Mouse (Mus musculus) CD4-positive, CD25-positive, alpha-beta regulatory T cell, adult 4 months (primary cell): ENCODE data around the gene Gm14137. TPM values are rescaled to one million over a fixed set of nuclear protein-coding genes. Genes with fewer than 3 reads are reported as not detected.

Source experiments
- ATAC-seq: one replicate; pipeline ENCODE4 v1.8.0; 2017
- polyA plus RNA-seq, 2 experiments: library from polyadenylated mRNA; unstranded; fragments of 100-300 nt; shearing (Covaris generic); gene quantifications; one replicate each; pipeline ENCODE4 v1.2.1; 2017

Gm14137 gene
- polyA plus RNA-seq, 2 experiments from 2014 or later = 0.38 to 0.57 TPM

DNA sequence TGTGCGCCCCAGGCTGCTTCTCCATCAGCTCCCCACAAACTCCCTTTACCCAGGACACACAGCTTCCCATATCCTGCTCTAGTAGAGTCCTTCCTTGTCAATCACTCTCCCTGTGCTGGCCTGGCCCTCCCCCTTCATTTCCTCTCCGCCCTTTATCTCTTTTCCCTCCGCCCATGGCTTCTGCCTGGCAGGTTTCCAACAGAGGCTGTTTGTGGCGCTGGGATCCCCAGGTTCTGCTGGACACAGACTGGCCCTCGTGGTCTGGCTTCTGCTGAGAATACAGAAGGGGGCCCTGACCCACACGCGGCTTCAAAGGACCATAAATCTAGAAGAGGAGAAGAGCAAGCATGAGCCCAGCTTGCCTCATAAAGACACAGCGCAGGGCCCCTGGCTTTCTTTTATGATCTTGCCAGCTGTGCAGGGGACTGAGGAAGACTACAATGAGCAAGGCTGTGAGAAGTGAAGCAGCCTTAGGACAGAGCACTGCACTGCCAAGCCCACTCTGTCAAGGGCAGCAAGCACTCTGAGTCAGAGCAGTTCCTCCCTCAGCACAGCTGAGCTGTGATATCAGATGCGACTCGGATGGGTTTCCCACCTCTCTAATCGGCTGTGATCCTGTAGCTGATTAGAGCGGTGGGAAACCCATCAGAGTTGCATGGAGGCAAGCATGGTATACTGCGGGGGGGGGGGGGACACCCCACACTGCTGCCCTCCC is 1.3 kb upstream of the Gm14137 start:
- ATAC-seq = no peak

- ATAC-seq = no peak
These were observed 557 bp downstream of the Gm14137 start for GRCm38 (mm10) chr2:119174866-119175265.

GRCm38 (mm10) chr2:119175614-119176013 is 1.3 kb downstream of the Gm14137 start:
- ATAC-seq = no peak

GRCm38 (mm10) chr2:119176761-119177160 is 2.5 kb downstream of the Gm14137 start:
- no peak for ATAC-seq

GRCm38 (mm10) chr2:119177384-119177939 is 3.2 kb downstream of the Gm14137 start:
- ATAC-seq = no peak

DNA sequence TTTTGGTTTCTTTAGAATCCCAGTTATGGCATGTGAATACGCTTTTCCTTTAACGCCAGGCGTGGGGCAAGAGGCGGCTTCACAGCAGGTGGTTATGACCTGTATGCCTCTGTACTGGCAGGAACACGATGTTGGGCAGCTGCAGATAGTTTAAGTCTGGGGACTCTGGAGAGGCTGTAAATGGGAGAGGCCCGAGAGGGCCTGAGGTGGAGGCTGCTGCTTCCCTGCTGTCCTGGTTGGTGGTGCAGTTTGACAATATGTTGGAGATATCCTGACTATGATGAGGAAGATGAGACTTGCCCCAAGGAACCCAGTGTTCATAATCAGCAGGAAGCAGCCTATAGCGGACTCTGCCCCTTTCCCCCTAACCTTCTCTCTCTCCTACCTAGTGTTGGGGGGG is 8.6 kb downstream of the Gm14137 start:
- no peak for ATAC-seq

DNA sequence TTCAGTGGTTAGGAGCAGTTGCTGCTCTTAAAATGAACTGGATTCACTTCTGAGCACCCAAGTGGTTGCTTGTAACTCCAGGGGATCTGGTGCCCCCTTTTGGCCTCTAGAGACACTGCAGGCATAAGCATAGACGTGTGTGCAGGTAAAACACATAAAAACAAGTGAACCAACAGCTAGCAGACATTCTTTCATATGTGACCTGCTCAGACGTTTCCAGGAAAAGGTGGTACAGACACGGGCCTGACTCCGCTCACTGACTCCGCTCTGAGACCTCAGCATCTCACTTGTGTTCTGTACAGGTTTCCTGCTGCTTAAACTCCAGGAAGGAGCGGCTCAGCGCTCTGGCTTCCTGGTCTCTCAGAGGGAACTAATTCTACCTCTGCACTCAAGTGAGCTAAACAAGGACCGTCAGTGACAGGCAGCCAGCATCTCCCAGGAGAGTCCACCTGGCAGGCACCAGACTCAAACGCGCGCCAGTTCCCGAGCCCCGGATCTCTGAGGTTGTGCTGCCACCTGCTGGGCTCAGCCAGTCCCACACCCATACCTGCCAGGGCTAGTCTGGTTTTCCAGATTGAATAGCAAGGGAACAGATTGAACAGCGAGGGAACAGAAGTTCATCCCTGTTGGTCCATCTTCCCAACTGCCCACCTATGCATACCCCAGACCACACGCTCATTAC is 14.9 kb downstream of the Gm14137 start:
- ATAC-seq = peak; percentile 96

DNA sequence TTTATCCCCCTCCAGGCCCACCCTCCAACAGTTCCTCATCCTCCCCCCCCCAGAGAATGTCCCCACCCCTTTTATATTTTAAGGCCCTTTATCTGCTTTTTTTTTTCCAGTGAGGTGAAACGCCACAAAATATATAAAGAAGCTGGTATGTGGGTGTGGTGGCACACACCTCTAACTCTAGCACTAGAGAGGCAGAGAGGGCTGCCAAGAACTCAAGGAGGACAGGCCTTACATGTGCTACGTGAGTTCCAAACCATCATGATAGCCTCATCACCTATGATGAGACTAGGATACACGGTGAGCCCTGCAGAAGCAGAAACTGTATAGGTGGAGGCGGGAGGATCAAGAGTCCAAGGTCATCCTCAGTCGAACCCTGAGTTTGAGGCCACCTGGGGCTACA is 16.7 kb downstream of the Gm14137 start:
- no peak for ATAC-seq

- ATAC-seq = no peak
These were observed 19.8 kb downstream of the Gm14137 start for GRCm38 (mm10) chr2:119194140-119194539.

DNA sequence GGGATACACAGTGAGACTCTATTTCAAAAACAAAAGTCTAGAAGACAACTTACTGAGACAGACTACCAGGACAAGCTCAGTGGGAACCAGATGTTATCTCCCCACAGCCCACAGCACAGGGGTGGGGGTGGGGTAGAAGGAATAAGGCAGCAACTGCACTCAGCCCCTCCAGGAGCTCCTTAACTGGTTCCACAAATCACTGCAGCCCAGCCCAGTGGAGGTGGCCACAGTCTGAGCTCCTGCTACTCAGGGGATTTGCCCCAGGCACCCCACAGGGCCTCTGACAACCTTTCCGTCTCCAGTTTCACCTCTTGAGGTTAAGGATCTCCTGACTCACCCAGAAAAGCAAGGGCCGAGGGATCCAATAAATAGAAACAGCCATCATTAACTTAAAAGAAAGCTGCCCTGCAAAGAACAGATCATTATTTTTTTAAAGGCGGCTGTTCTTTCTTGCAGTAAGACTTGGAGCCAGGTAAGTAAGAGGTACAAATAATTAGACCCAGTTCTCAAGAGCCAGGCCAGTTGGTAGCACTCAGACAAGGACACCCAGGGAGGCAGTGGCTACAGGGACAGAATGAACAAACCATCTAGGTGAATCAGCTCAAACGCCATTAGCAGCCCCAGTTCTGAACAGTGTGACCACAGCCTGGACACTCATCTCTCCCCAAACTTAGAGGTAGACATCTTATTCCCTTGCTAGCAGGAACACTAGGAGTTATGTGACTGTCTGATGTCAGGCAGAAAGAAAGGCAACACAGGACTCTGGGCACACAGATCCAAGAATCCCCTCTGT is 22.2 kb downstream of the Gm14137 start:
- ATAC-seq = no peak

DNA sequence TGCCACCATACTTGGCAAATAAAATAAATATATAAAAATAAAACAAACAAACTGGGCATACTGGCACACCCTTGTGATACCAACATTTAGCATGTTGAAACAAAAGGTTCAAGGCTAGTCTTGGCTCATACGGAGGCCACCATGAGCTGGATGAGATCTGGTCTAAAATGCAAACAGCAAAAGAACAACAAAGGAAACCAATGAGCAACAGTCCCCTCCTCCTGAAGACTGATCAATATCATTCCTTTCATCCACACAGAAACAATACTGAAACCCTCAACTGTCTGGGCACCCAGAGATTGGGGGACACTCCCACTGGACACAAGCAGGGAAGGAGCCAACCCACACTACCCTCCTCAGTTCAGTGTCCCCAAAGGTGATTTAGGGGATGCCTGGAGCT is 23.2 kb downstream of the Gm14137 start:
- no peak for ATAC-seq

- ATAC-seq = no peak
These were observed 23.7 kb downstream of the Gm14137 start for GRCm38 (mm10) chr2:119198049-119198448.

DNA sequence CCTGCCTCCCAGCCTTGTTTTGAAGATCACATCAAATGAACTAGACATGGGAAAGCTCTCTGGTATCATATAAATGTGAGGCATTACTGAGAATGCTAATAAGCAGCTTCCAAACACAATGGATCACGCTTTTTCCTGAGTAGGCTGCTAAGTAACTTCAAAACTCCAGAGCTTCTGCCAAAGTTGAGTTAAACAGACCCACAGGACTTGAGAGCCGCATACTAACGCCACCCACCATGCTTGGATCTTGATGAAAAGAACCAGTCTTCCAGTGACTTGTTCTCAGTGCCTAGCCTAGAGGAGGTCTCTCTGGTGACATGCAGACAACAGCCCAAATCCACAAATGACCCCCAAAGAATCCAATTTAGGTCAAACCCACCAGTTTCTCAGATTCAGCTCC is 24.6 kb downstream of the Gm14137 start:
- ATAC-seq = no peak

DNA sequence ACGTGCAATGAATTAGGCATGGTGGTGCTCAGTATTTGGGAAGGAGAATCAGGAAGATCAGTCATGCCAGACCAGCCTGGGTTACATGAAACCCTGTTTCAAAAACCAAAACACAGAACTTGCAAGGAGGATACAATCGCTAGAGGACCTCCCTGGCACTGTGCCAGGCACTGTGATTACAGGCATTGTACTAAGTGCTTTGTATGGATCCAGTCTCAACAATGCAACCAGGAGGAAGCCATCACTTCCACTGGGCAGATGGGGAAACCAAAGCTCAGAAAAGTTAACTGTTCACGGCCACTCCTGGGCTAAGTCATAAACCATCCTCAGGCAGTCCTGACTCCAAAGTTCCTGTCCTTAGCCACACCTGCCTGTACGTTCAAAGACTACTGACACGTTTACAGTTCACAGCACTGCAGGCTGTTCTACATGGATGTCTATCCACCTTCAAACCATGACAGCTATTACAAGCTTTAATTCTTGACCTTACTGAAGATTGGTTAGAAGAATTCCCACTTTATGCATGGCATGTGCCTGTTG is 28.7 kb downstream of the Gm14137 start:
- no peak for ATAC-seq

DNA sequence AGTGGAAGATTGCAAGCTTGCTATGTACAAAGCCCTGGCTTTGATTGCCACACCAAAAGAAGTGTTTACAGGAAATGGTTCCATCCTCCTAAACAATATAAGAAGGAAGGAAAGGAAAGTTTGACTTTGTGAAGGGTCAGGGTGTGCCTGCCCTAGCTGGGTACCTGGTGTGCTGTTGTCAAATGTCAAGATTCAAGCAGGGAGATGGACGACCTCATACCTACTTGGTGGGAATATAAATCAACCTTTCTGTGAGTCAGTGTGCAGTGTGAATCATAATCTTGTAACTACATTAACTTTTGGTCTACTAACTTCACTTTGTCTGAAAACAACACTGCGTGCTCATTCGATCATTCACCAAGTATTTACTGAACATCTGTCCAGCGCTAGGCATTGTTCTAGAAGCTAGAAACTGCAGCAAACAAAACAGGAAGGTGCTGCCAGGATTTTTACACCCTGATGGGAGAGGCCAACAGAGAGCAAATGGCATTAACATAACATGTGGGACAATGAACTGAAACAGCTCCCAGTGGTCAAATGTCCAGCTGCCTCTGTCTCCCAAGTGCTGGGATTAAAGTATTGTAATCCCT is 29.7 kb downstream of the Gm14137 start:
- ATAC-seq = no peak

DNA sequence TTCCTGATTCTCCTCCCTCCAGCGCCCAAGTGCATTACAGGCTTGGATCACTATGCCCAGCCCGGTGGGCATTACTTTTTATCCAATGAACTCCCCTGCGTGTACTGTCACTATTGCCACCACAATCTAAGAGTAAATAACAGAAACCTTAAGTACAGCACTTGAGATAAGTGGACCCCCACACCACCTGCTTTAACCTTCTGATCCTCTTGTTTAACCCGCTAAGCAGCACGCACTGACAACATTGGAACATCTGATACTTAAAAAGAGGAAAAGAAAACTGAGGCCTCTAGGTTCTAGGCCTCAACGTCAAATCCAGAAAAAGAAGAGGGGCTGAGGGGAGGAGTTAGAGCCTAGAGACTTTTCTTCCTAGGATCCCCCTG is 33.6 kb downstream of the Gm14137 start:
- no peak for ATAC-seq

DNA sequence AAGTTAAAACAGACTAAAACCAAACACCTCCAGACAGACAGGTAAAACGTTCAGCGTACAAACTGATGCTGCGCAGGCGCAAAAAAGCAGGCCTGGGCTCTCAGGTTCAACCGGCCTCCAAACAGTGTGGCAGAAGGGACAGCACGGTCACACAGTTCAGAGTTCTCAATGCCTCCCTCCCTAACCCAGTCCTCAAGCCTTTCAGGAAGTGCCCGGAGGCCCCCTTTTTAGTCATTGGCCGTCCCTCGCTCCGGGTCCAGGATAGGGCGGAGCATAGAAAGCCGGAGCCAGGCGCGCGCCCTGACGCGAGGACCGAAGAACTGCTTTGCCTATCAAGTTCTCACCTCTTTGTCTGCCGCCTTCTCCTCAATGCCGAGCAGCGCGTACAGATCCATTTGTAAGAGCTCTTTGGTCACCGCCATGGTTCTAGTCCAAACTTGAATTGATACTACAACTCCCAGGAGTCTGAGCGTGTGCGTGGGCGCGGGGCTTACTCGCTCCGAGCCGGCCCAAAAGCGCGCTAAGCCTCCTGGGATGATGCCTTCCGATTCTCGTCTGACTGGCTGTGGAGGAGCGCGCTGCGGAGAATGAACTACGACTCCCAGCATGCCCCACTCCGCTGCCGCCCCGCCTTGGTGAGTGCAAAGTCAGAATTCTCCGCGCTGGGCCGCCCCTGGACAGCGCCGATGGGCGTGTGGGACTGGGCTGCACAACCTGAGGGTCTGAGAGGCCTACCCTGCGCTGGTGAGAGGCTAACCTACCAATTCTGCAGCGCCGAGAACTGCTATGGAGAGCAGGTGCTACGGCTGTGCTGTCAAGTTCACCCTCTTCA is 34.3 kb downstream of the Gm14137 start, which contains the start of the genes Zfyve19 and Dnajc17:
Gene Zfyve19, plus strand, starts transcription at position 274 of the 832 bp plus-strand sequence.
Gene Dnajc17, minus strand, starts transcription at position 452 of the 832 bp plus-strand sequence.
- peak; percentile 98 for ATAC-seq

GRCm38 (mm10) chr2:119209176-119209507 is 34.8 kb downstream of the Gm14137 start:
- peak; percentile 15 for ATAC-seq
